Mouse (Mus musculus) limb, embryonic 15.5 days (tissue): ENCODE measurements around the gene Ttc26. TPM values are rescaled to one million over a fixed set of nuclear protein-coding genes. Genes with fewer than 3 reads are reported as not detected.
A peak's percentile ranks its signal among the peaks of the same experiment; 100 is the strongest.
"Not testable (repeated sequence)": the region's sequence is repeated elsewhere in the genome, so short reads cannot be mapped to it uniquely, and the experiment has no call there.

Source experiments
- ATAC-seq: fragments of 200-750 bp; cut with Nextera tagmentation; 2 replicates; pipeline ENCODE4 v1.8.0; 2017; ENCODE audit warnings: low read depth, moderate TSS enrichment; ENCODE audit not compliant: insufficient number of reproducible peaks, low FRiP score, low TSS enrichment
- H3K27ac ChIP-seq: fragments of 300-500 bp; sonication (generic); 2 replicates; pipeline ENCODE4 v1.5.1; 2015; ENCODE audit warnings: moderate library complexity, mild to moderate bottlenecking, inconsistent platforms
- H3K27me3 ChIP-seq: fragments of 300-500 bp; sonication (generic); 2 replicates; pipeline ENCODE4 v1.6.1; 2015; ENCODE audit warnings: inconsistent platforms
- H3K36me3 ChIP-seq: fragments of 300-500 bp; sonication (generic); 2 replicates; pipeline ENCODE4 v1.6.1; 2015; ENCODE audit warnings: inconsistent platforms
- H3K4me1 ChIP-seq: fragments of 300-500 bp; sonication (generic); 2 replicates; pipeline ENCODE4 v1.6.1; 2015; ENCODE audit warnings: inconsistent platforms
- H3K4me2 ChIP-seq: fragments of 300-500 bp; sonication (generic); 2 replicates; pipeline ENCODE4 v1.6.1; 2015; ENCODE audit warnings: mild to moderate bottlenecking, inconsistent platforms
- H3K4me3 ChIP-seq: fragments of 300-500 bp; sonication (generic); 2 replicates; pipeline ENCODE4 v1.5.1; 2015; ENCODE audit warnings: mild to moderate bottlenecking, inconsistent platforms
- H3K9ac ChIP-seq: fragments of 300-500 bp; sonication (generic); 2 replicates; pipeline ENCODE4 v1.6.1; 2015; ENCODE audit warnings: inconsistent platforms
- H3K9me3 ChIP-seq: fragments of 300-500 bp; sonication (generic); 2 replicates; pipeline ENCODE4 v1.6.1; 2016; ENCODE audit warnings: inconsistent platforms
- WGBS: fragments of 180-500 bp; shearing (Covaris S2); methylation state at CpG from one replicate; pipeline ENCODE4 v1.1.7; 2015; 5-methylcytosine and 5-hydroxymethylcytosine counted together
- polyA plus RNA-seq: library from polyadenylated mRNA; unstranded; fragments of >200 nt; fragmentation: Nextera tagmentation; extraction: Ambion mirVana; gene quantifications from 2 replicates; pipeline ENCODE4 v1.2.1, GENCODE M21; 2015

Ttc26 gene
- polyA plus RNA-seq, 1 experiment from 2014 or later, result 6.0 TPM

DNA sequence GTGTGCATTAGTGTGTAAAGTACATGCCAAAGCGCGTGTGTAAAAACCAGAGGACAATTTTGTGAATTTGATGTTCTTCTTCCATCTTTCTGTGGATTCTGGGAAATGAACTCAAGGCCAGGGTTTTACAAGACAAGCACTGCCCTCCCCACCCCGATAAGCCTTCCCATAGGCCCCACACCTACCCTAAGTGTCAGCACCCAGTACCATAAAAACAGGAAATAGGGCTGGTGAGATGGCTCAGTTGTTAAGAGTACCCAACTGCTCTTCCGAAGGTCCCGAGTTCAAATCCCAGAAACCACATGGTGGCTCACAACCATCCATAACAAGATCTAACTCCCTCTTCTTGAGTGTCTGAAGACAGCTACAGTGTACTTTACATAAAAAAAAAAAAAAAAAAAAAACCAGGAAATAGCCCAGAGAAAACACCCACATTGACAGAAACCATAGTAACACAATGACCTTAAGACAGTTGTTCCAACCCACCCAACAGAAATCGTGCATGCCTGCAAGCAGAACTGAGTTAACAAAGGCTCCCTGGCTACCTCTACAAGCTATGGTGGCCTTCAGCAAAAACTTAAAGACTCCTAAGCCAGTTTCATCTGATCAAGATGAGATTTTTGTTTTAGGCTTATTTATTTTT is 32.3 kb upstream of the Ttc26 start:
- Histone ChIP-seq H3K9ac (no peak overlapping the region), H3K4me3 (no peak overlapping the region), H3K9me3 (no peaks in the 10 kb centered on the region), H3K4me2 (no peak overlapping the region), H3K36me3 (no peaks in the 10 kb centered on the region), H3K4me1 (peaks cover 9% of the 10 kb centered on the region), H3K27ac (no peak overlapping the region), H3K27me3 (peaks cover 35% of the 10 kb centered on the region)
- WGBS, result 91% methylated on average over 6 of the region's 6 CpGs
- no peak for ATAC-seq

DNA sequence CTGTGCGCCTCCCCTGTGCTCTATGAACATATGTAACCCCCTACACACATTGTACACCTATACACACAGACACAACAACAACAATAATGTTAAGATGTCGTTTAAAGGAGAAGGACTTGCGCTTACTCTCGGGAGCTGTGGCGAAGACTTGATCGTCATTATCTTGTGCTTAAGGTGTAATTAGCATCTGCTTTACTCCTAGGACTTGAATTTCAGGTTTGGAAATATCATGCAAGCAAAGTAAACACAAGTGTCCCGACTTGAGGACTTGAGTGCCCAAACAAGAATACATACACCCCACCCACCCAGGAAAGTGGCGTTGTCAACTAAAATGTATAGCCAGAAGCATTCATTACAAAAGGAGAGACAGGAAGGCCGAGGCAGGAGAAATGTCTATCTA is 31.5 kb upstream of the Ttc26 start:
- no peak for ATAC-seq
- Histone ChIP-seq H3K36me3 (no peaks in the 10 kb centered on the region), H3K9ac (no peak overlapping the region), H3K27ac (no peak overlapping the region), H3K9me3 (no peaks in the 10 kb centered on the region), H3K4me2 (no peak overlapping the region), H3K4me1 (peaks cover 14% of the 10 kb centered on the region), H3K4me3 (no peak overlapping the region), H3K27me3 (peaks cover 42% of the 10 kb centered on the region)
- 77% methylated on average over 9 of the region's 9 CpGs for WGBS

DNA sequence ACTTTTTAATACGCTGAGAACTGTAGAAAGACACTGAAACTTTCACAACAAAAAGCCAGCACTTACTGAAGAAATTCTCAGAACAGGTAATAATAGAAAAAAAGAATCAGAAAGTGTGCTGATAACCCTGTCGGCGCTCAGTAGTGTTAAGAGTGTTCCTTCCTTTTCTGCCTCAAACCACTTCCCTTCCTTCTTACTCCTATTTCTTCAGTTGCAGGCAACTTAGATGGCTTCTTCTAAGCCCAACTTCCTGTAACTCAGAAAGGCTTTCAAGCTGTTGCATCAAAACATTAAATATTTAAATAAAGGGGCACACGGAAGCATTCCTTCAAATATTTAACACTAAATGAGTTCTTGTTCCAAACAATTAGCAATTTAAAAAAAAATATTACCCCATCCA is 29.3 kb upstream of the Ttc26 start:
- peaks cover 20% of the 10 kb centered on the region for H3K4me1 ChIP-seq
- ATAC-seq, result no peak
- no peak overlapping the region for H3K4me3 ChIP-seq
- H3K9ac ChIP-seq, result no peak overlapping the region
- H3K27ac ChIP-seq, result no peak overlapping the region
- H3K36me3 ChIP-seq, result no peaks in the 10 kb centered on the region
- peaks cover 62% of the 10 kb centered on the region for H3K27me3 ChIP-seq
- no peak overlapping the region for H3K4me2 ChIP-seq
- H3K9me3 ChIP-seq, result no peaks in the 10 kb centered on the region
- WGBS, result 55% methylated on average over 4 of the region's 4 CpGs

DNA sequence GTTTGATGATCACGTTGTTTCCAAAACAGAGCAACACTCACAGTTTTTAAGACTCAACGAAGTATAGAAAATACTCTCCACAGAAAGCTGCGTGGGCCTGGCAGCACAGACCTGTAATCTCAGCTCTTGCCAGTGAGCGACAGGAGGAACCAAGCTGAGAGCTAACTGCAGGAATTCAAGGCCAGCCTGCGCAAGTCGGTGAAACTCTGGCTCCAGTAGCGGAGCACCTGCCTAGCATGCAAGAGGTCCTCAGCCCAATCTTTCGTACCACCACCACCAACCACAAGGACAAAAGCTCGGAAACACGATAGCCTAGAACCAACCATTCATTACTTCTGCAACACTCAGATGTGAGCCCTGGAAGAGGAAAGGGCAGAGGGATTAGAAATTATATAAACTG is 28.8 kb upstream of the Ttc26 start:
- Histone ChIP-seq H3K4me3 (peak overlapping the region; percentile 8; the same call in 1 of the 2 replicates), H3K4me2 (no peak overlapping the region), H3K4me1 (peaks cover 20% of the 10 kb centered on the region), H3K9ac (no peak overlapping the region), H3K27me3 (peaks cover 67% of the 10 kb centered on the region), H3K36me3 (no peaks in the 10 kb centered on the region), H3K27ac (no peak overlapping the region), H3K9me3 (no peaks in the 10 kb centered on the region)
- WGBS, result 19% methylated on average over 10 of the region's 10 CpGs
- no peak for ATAC-seq

DNA sequence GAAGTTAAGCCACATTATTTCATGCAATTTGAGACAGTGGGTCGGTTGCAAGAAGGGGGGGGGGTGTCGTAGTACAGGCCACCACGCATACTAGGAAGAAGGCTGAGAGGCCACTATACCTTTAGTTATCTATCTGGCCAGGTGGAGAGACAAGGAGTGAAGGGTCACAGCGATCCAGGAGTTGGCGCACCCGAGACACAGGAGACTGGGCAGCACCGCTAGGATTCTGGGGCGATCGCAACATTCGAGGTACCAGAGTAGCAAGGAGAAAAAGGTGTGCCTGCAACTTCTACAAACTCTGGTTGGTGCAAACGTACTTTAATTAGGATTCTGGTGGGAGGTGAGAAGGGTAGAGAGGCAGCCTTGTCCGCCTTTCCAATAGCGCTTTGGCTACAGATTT is 28.1 kb upstream of the Ttc26 start:
- Histone ChIP-seq H3K27ac (no peak overlapping the region), H3K4me3 (peak overlapping the region; percentile 64), H3K9me3 (no peaks in the 10 kb centered on the region), H3K9ac (no peak overlapping the region), H3K4me1 (peaks cover 20% of the 10 kb centered on the region), H3K36me3 (no peaks in the 10 kb centered on the region), H3K27me3 (peaks cover 68% of the 10 kb centered on the region), H3K4me2 (peak overlapping the region; percentile 73)
- WGBS, result 11% methylated on average over 13 of the region's 13 CpGs
- no peak for ATAC-seq

DNA sequence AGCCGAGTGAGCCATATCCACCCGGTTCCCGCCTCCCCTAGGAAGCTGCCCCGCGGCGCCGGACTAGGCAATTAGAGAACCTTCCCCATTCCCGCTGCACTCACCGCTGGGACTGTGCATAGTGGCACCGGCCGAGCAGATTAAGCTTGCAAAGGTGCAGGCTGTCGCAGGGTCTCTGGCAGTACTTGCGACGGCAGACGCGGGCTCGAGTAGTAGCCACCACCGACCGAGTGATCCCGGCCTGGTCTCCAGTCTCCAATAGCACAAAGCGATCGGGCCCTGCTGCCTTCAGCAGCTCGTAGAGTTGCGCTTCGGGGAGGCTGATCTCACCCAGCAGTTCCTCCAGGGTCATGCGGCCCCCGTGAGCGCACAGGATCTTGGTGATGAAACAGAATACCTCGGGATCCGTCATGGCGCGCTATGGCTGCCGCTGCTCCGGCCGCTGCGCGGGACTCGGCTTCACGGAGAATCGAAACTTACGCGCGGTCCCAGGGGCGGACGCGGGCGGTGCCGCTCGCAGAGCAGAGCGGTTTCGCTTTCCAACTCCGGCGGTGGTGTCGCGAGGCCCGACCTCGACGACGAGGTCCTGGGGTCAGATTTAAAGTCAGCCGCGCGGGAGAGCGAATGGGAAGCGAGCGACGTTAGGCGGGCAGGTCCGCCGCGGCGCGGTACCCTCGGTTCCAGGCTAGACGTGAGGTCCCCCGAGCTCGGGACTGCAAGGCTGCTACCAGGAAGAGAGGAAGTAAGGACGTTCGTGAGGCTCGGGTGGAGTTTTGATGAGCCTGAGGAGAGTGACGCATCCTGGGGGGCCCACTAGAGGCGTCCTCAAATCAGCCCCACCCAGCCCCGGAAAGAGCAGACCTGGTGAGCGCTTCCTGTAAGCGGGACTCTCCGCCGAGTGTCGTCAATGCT is 27.2 kb upstream of the Ttc26 start, which contains the start of gene Zc3hav1:
Gene Zc3hav1 (minus strand): TSS at position 793 of the 912 bp plus-strand sequence.
- WGBS, result under 1% methylated on average over 87 of the region's 87 CpGs
- Histone ChIP-seq H3K36me3 (no peaks in the 10 kb centered on the region), H3K9ac (peak within 1 kb of the TSS; percentile 50), H3K27ac (no peak within 1 kb of the TSS), H3K4me1 (peaks cover 20% of the 10 kb centered on the region), H3K9me3 (no peaks in the 10 kb centered on the region), H3K4me3 (peak within 1 kb of the TSS; percentile 64), H3K27me3 (peaks cover 70% of the 10 kb centered on the region), H3K4me2 (peak within 1 kb of the TSS; percentile 73)
- ATAC-seq, result peak; percentile 85

DNA sequence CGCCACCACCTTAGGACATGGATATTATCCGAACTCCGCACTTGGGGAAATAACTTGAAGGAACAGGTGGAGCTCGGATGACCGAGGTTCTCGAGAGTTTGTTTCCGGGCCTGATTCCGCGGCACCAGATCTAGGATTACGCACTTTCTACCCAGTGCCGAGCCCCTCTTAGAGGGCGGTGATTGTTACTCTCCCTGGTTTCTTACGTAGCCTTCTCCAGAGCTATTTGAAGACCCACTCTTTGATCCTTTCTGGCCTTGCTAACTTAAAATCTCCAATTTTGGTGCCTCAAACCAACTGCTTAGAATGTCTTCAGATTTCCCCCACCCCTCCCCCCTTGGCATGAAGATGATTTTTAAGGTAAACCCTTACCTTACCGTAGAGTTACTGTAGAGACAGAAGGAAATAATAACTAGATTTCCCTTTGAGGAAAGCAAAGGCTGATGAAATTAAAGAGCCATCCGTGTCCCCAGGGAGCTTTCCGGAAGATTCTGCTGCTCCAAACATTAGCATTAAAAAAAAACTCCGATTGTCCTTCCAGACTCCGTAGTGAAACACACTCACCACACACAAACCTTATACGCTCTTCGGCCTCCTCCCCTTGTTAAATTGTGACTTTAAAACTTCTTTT is 26.4 kb upstream of the Ttc26 start:
- Histone ChIP-seq H3K4me2 (peak overlapping the region; percentile 73), H3K4me1 (peaks cover 20% of the 10 kb centered on the region), H3K27ac (no peak overlapping the region), H3K9ac (peak overlapping the region; percentile 50; the same call in 1 of the 2 replicates), H3K4me3 (peak overlapping the region; percentile 64), H3K27me3 (peaks cover 69% of the 10 kb centered on the region), H3K36me3 (no peaks in the 10 kb centered on the region), H3K9me3 (no peaks in the 10 kb centered on the region)
- WGBS, result 4% methylated on average over 20 of the region's 20 CpGs
- 0 out of 2 replicates have a peak, but pooled peaks have one; percentile 36 for ATAC-seq

DNA sequence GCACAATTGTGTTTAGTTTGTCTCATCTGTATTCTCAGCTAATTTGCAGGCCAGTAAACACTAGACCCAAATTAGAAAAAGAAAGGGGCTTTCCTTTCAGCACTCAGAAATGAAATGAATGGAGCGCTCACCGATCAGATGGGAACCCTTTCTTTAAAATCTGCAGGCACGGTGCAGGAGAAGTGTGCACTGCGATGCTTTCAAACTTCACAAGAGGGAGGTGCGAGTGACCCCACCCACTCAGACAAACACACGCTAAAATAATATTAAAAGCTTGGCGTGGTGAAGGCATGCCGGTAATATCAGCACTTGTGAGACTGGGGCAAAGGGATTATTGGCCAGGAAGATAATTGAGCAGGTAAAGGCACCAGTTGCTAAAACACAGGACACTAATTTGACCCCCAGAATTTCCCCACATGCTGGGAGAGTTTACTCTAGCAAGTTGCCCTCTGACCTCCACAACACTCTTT is 25.9 kb upstream of the Ttc26 start:
- no peak overlapping the region for H3K4me2 ChIP-seq
- no peak overlapping the region for H3K9ac ChIP-seq
- WGBS, result 7% methylated on average over 8 of the region's 8 CpGs
- no peak overlapping the region for H3K27ac ChIP-seq
- H3K9me3 ChIP-seq, result no peaks in the 10 kb centered on the region
- H3K4me3 ChIP-seq, result peak overlapping the region; percentile 64; the same call in 1 of the 2 replicates
- H3K4me1 ChIP-seq, result peaks cover 20% of the 10 kb centered on the region
- peaks cover 64% of the 10 kb centered on the region for H3K27me3 ChIP-seq
- ATAC-seq, result no peak
- no peaks in the 10 kb centered on the region for H3K36me3 ChIP-seq

DNA sequence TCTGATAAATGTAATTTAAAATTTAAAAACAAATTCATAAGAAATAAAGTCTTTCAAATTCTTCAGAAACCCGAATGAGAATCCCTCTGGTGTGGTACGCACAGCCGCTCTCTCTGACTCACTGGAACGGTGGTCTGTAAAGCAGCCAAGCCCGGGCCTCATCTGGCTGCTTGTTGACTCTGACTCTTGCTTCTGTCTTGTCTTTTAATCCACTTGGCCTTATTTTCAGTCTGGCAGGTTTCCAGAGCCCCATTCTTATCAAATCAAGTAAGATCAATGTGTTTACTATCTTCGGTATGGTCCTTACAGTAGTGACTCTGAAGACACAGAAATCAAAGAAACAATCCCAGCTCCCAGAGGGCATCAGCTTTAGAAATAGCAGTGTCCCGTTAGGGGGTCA is 25.4 kb upstream of the Ttc26 start:
- WGBS, result 14% methylated on average over 7 of the region's 7 CpGs
- Histone ChIP-seq H3K4me2 (no peak overlapping the region), H3K9me3 (no peaks in the 10 kb centered on the region), H3K4me3 (no peak overlapping the region), H3K36me3 (no peaks in the 10 kb centered on the region), H3K4me1 (peaks cover 20% of the 10 kb centered on the region), H3K27me3 (peaks cover 61% of the 10 kb centered on the region), H3K27ac (no peak overlapping the region), H3K9ac (no peak overlapping the region)
- no peak for ATAC-seq

DNA sequence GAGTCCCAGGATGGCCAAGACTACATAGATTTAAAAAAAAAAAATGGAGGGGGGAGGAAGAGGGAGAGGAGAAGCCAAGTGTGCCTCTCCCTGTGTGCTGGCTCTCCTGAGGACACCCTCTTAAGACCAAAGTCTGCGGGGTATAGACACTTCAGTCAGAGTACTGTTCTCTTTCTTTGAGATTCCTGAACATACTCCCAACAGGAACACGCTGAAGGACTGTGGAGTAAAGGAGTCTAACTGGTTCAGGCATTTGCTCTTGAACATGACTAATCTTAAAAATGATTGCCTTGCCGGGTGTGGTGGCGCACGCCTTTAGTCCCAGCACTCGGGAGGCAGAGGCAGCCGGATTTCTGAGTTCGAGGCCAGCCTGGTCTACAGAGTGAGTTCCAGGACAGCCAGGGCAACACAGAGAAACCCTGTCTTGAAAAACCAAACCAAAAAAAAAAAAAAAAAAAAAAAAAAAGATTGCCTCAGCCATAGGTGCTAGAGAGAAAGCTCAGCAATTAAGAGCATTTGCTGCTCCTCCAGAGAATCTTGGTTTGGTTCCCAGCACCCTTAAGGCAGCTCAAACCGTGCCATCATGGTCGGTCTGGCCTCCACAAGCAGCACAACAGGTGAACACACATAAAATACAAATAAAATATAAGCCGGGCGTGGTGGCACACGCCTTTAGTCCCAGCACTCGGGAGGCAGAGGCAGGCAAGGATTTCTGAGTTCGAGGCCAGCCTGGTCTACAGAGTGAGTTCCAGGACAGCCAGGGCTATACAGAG is 24.4 kb upstream of the Ttc26 start:
- peaks cover 20% of the 10 kb centered on the region for H3K4me1 ChIP-seq
- H3K9me3 ChIP-seq, H3K27ac ChIP-seq, ATAC-seq, H3K9ac ChIP-seq, H3K4me3 ChIP-seq, H3K4me2 ChIP-seq, H3K36me3 ChIP-seq: not testable (repeated sequence)
- peaks cover 54% of the 10 kb centered on the region for H3K27me3 ChIP-seq
- 76% methylated on average over 15 of the region's 15 CpGs for WGBS

DNA sequence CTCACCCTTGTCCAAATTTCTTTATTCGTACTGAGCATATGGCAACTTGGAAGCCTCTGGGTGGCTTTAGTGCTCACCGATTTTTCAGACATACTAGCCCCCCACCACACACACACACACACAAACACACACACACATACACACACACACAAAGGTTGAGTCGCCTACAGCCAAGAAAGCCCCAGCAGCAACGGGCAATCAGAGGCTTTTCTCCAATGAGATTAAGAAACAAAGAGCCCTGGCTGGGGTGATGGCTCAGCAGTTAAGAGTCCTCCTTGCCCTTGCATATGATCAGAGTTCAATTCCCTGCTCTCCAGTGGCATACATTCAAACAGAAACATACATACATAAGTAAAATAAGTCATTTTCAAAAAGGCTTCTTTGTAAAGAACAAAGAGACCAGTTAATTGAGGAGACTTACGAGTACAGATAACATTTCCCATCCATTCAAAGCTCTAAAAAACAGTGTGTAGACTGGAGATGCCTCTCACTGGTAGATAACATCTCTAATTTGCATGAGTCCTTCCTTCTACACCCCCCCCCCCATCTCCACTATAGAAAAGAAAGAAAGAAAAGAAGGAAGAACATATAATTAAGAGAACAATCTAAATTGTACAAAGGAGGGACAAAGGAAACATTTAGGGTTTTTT is 23.5 kb upstream of the Ttc26 start:
- no peak for ATAC-seq
- Histone ChIP-seq H3K27ac (no peak overlapping the region), H3K4me2 (no peak overlapping the region), H3K4me3 (no peak overlapping the region), H3K9me3 (no peaks in the 10 kb centered on the region), H3K27me3 (peaks cover 46% of the 10 kb centered on the region), H3K4me1 (peaks cover 20% of the 10 kb centered on the region), H3K9ac (no peak overlapping the region), H3K36me3 (no peaks in the 10 kb centered on the region)
- WGBS, result 67% methylated on average over 5 of the region's 5 CpGs
